Mouse (Mus musculus): Measurements from ENCODE around the gene Dpy30. TPM values are rescaled to one million over a fixed set of nuclear protein-coding genes. Genes with fewer than 3 reads are reported as not detected.

Gene Dpy30
- polyA plus RNA-seq, 1 experiment = 9.4 TPM

GRCm38 (mm10) chr17:74295026-74295970 is 28.4 kb downstream of the Dpy30 start, which contains the start of gene Memo1:
Gene Memo1, minus strand, starts transcription at chr17:74295521.
- Histone ChIP-seq H3K9me3 (ENCODE audit: control insufficient read depth, low read length) (no peaks in the 10 kb centered on the region), H3K27me3 (ENCODE audit: control insufficient read depth) (no peaks in the 10 kb centered on the region), H3K4me3 (replicated peaks) (peak within 1 kb of the TSS; percentile 98), H3K4me1 (ENCODE audit: control insufficient read depth) (peaks cover 42% of the 10 kb centered on the region), H3K36me3 (ENCODE audit: control insufficient read depth) (peaks cover 31% of the 10 kb centered on the region)
- TF ChIP-seq GATA1 (IDR thresholded peaks at IDR 0.05; ENCODE audit: low read length) = no peak
- no peak for TF ChIP-seq TAL1 (IDR thresholded peaks at IDR 0.05; ENCODE audit: low read length)

GRCm38 (mm10) chr17:74294426-74295025 is 29.2 kb downstream of the Dpy30 start:
- H3K36me3 ChIP-seq (ENCODE audit: control insufficient read depth) = peaks cover 31% of the 10 kb centered on the region
- no peaks in the 10 kb centered on the region for H3K9me3 ChIP-seq (ENCODE audit: control insufficient read depth, low read length)
- H3K4me1 ChIP-seq (ENCODE audit: control insufficient read depth) = peaks cover 50% of the 10 kb centered on the region
- H3K4me3 ChIP-seq (replicated peaks) = peak overlapping the region; percentile 98
- TF ChIP-seq GATA1 (IDR thresholded peaks at IDR 0.05; ENCODE audit: low read length) (no peak), TAL1 (IDR thresholded peaks at IDR 0.05; ENCODE audit: low read length) (no peak)
- H3K27me3 ChIP-seq (ENCODE audit: control insufficient read depth) = no peaks in the 10 kb centered on the region

- H3K36me3 ChIP-seq (ENCODE audit: control insufficient read depth) = peaks cover 29% of the 10 kb centered on the region
- peak overlapping the region; percentile 98 for H3K4me3 ChIP-seq (replicated peaks)
- H3K27me3 ChIP-seq (ENCODE audit: control insufficient read depth) = no peaks in the 10 kb centered on the region
- peaks cover 55% of the 10 kb centered on the region for H3K4me1 ChIP-seq (ENCODE audit: control insufficient read depth)
- TF ChIP-seq TAL1 (IDR thresholded peaks at IDR 0.05; ENCODE audit: low read length) (no peak), GATA1 (IDR thresholded peaks at IDR 0.05; ENCODE audit: low read length) (no peak)
- no peaks in the 10 kb centered on the region for H3K9me3 ChIP-seq (ENCODE audit: control insufficient read depth, low read length)
Measured at GRCm38 (mm10) chr17:74293687-74294425, 29.9 kb downstream of the Dpy30 start.

- TF ChIP-seq TAL1 (IDR thresholded peaks at IDR 0.05; ENCODE audit: low read length) (no peak), GATA1 (IDR thresholded peaks at IDR 0.05; ENCODE audit: low read length) (no peak)
- peaks cover 68% of the 10 kb centered on the region for H3K4me1 ChIP-seq (ENCODE audit: control insufficient read depth)
- peaks cover 31% of the 10 kb centered on the region for H3K36me3 ChIP-seq (ENCODE audit: control insufficient read depth)
Measured at GRCm38 (mm10) chr17:74291640-74292361, 31.9 kb downstream of the Dpy30 start.

GRCm38 (mm10) chr17:74290869-74291268 is 32.9 kb downstream of the Dpy30 start:
- Histone ChIP-seq H3K36me3 (ENCODE audit: control insufficient read depth) (peaks cover 31% of the 10 kb centered on the region), H3K4me1 (ENCODE audit: control insufficient read depth) (peaks cover 71% of the 10 kb centered on the region), H3K4me3 (replicated peaks) (peak overlapping the region; percentile 98), H3K27me3 (ENCODE audit: control insufficient read depth) (no peaks in the 10 kb centered on the region), H3K9me3 (ENCODE audit: control insufficient read depth, low read length) (no peaks in the 10 kb centered on the region)
- no peak for TF ChIP-seq TAL1 (IDR thresholded peaks at IDR 0.05; ENCODE audit: low read length)
- no peak for TF ChIP-seq GATA1 (IDR thresholded peaks at IDR 0.05; ENCODE audit: low read length)

More at GRCm38 (mm10) chr17:74291640-74292361, 31.9 kb downstream of the Dpy30 start:
- no peaks in the 10 kb centered on the region for H3K9me3 ChIP-seq (ENCODE audit: control insufficient read depth, low read length)
- no peaks in the 10 kb centered on the region for H3K27me3 ChIP-seq (ENCODE audit: control insufficient read depth)
- peak overlapping the region; percentile 98 for H3K4me3 ChIP-seq (replicated peaks)

- TF ChIP-seq TAL1 (IDR thresholded peaks at IDR 0.05; ENCODE audit: low read length) (no peak), GATA1 (IDR thresholded peaks at IDR 0.05; ENCODE audit: low read length) (no peak)
- H3K4me3 ChIP-seq (replicated peaks) = peak overlapping the region; percentile 98
- H3K27me3 ChIP-seq (ENCODE audit: control insufficient read depth) = no peaks in the 10 kb centered on the region
- H3K9me3 ChIP-seq (ENCODE audit: control insufficient read depth, low read length) = no peaks in the 10 kb centered on the region
- H3K36me3 ChIP-seq (ENCODE audit: control insufficient read depth) = peaks cover 34% of the 10 kb centered on the region
- peaks cover 73% of the 10 kb centered on the region for H3K4me1 ChIP-seq (ENCODE audit: control insufficient read depth)
Measured at GRCm38 (mm10) chr17:74290198-74290597, 33.5 kb downstream of the Dpy30 start.

- no peaks in the 10 kb centered on the region for H3K9me3 ChIP-seq (ENCODE audit: control insufficient read depth, low read length)
- no peak overlapping the region for H3K4me3 ChIP-seq (replicated peaks)
- TF ChIP-seq TAL1 (IDR thresholded peaks at IDR 0.05; ENCODE audit: low read length) (no peak), GATA1 (IDR thresholded peaks at IDR 0.05; ENCODE audit: low read length) (no peak)
- no peaks in the 10 kb centered on the region for H3K27me3 ChIP-seq (ENCODE audit: control insufficient read depth)
- H3K4me1 ChIP-seq (ENCODE audit: control insufficient read depth) = peaks cover 85% of the 10 kb centered on the region
- H3K36me3 ChIP-seq (ENCODE audit: control insufficient read depth) = peaks cover 41% of the 10 kb centered on the region
Measured at GRCm38 (mm10) chr17:74288626-74289025, 35.1 kb downstream of the Dpy30 start.

GRCm38 (mm10) chr17:74286140-74286730 is 37.5 kb downstream of the Dpy30 start:
- TF ChIP-seq GATA1 (IDR thresholded peaks at IDR 0.05; ENCODE audit: low read length) (no peak), TAL1 (IDR thresholded peaks at IDR 0.05; ENCODE audit: low read length) (no peak)
- H3K4me1 ChIP-seq (ENCODE audit: control insufficient read depth) = peaks cover 68% of the 10 kb centered on the region
- peaks cover 50% of the 10 kb centered on the region for H3K36me3 ChIP-seq (ENCODE audit: control insufficient read depth)
- no peak overlapping the region for H3K4me3 ChIP-seq (replicated peaks)
- no peaks in the 10 kb centered on the region for H3K27me3 ChIP-seq (ENCODE audit: control insufficient read depth)
- H3K9me3 ChIP-seq (ENCODE audit: control insufficient read depth, low read length) = no peaks in the 10 kb centered on the region
